Mouse (Mus musculus): ENCODE results near the gene Vmn2r94. TPM values are rescaled to one million over a fixed set of nuclear protein-coding genes. Genes with fewer than 3 reads are reported as not detected.

Vmn2r94 gene
- polyA plus RNA-seq (2016; fragmentation: Nextera tagmentation; extraction: Ambion mirVana) = not detected in 2 replicates

GRCm38 (mm10) chr17:18277656-18278055 is at the start of gene Vmn2r94:
Gene Vmn2r94, minus strand, starts transcription at chr17:18277756.
- no peak within 1 kb of the TSS for H3K9ac ChIP-seq
- ATAC-seq (ENCODE audit: low FRiP score) = no peak
- H3K36me3 ChIP-seq = no peaks in the 10 kb centered on the region
- WGBS = 64% methylated on average over 2 of the region's 2 CpGs
- no peak within 1 kb of the TSS for H3K4me2 ChIP-seq (replicated peaks)
- H3K27ac ChIP-seq = no peak within 1 kb of the TSS
- H3K4me1 ChIP-seq = no peaks in the 10 kb centered on the region
- H3K27me3 ChIP-seq = no peaks in the 10 kb centered on the region
- H3K9me3 ChIP-seq (replicated peaks) = peaks cover 12% of the 10 kb centered on the region
- H3K4me3 ChIP-seq = no peak within 1 kb of the TSS

- Histone ChIP-seq H3K4me1 (no peaks in the 10 kb centered on the region), H3K9me3 (replicated peaks) (peaks cover 3% of the 10 kb centered on the region; the same call in 1 of the 2 replicates), H3K4me3 (no peak overlapping the region), H3K9ac (no peak overlapping the region), H3K36me3 (no peaks in the 10 kb centered on the region), H3K27ac (no peak overlapping the region), H3K4me2 (replicated peaks) (no peak overlapping the region), H3K27me3 (no peaks in the 10 kb centered on the region)
- ATAC-seq (ENCODE audit: low FRiP score) = no peak
- WGBS = 85% methylated on average over 2 of the region's 2 CpGs
Observed at GRCm38 (mm10) chr17:18323031-18323430, 45.5 kb upstream of the Vmn2r94 start.

GRCm38 (mm10) chr17:18297799-18298198 is 20.2 kb upstream of the Vmn2r94 start, which contains the start of gene Vmn2r93:
Gene Vmn2r93, plus strand, starts transcription at chr17:18298099.
- 49% methylated on average over 1 of the region's 1 CpGs for WGBS
- Histone ChIP-seq H3K4me3 (no peak within 1 kb of the TSS), H3K4me2 (replicated peaks) (no peak within 1 kb of the TSS)

DNA sequence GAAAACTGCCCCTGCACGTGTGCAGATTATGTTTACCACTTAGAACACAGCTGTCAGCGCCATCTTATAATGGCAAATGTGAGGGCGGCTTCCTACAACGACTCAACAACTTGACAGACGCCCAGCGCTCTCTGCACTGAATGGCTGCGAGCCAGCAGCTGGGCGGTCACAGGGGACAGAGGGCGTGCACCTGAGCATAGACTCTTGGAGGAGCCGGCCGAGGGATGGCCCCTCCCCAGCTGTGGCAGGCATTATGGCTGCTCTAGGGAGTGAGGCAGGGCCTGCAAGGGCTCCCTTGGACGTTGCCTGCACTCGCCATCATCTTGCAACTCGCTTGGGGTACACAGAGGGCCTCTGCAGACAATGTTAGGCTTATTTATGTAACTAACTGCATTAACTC is 40.6 kb downstream of the Vmn2r94 start:
- Histone ChIP-seq H3K27me3 (no peaks in the 10 kb centered on the region), H3K4me3 (no peak overlapping the region), H3K36me3 (no peaks in the 10 kb centered on the region), H3K9me3 (replicated peaks) (peaks cover 16% of the 10 kb centered on the region; the same call in 1 of the 2 replicates), H3K4me2 (replicated peaks) (no peak overlapping the region), H3K4me1 (no peaks in the 10 kb centered on the region), H3K27ac (no peak overlapping the region), H3K9ac (no peak overlapping the region)
- no peak for ATAC-seq (ENCODE audit: low FRiP score)
- 82% methylated on average over 13 of the region's 14 CpGs for WGBS

More at GRCm38 (mm10) chr17:18297799-18298198, 20.2 kb upstream of the Vmn2r94 start, which contains the start of gene Vmn2r93:
- Histone ChIP-seq H3K27me3 (no peaks in the 10 kb centered on the region), H3K9ac (no peak within 1 kb of the TSS), H3K4me1 (no peaks in the 10 kb centered on the region), H3K27ac (no peak within 1 kb of the TSS), H3K36me3 (no peaks in the 10 kb centered on the region), H3K9me3 (replicated peaks) (0 out of 2 replicates have a peak, but pooled peaks cover 4% of the 10 kb centered on the region)
- no peak for ATAC-seq (ENCODE audit: low FRiP score)

GRCm38 (mm10) chr17:18231996-18232395 is 45.6 kb downstream of the Vmn2r94 start:
- H3K36me3 ChIP-seq = no peaks in the 10 kb centered on the region
- H3K27ac ChIP-seq = no peak overlapping the region
- H3K9me3 ChIP-seq (replicated peaks) = peaks cover 9% of the 10 kb centered on the region; the same call in 1 of the 2 replicates
- H3K4me3 ChIP-seq = no peak overlapping the region
- H3K9ac ChIP-seq = no peak overlapping the region
- no peak for ATAC-seq (ENCODE audit: low FRiP score)
- WGBS = 78% methylated on average over 2 of the region's 2 CpGs
- no peaks in the 10 kb centered on the region for H3K4me1 ChIP-seq
- no peak overlapping the region for H3K4me2 ChIP-seq (replicated peaks)
- no peaks in the 10 kb centered on the region for H3K27me3 ChIP-seq

- H3K36me3 ChIP-seq = no peaks in the 10 kb centered on the region
- ATAC-seq (ENCODE audit: low FRiP score) = no peak
- peaks cover 14% of the 10 kb centered on the region for H3K9me3 ChIP-seq (replicated peaks)
- H3K4me3 ChIP-seq = no peak overlapping the region
- H3K4me2 ChIP-seq (replicated peaks) = no peak overlapping the region
- H3K4me1 ChIP-seq = no peaks in the 10 kb centered on the region
- no peak overlapping the region for H3K27ac ChIP-seq
- H3K9ac ChIP-seq = no peak overlapping the region
- H3K27me3 ChIP-seq = no peaks in the 10 kb centered on the region
Observed at GRCm38 (mm10) chr17:18221300-18221699, 56.3 kb downstream of the Vmn2r94 start.

Other genes with a start within 250 kb of the Vmn2r94 start
- gene Vmn2r124, start 228.3 kb downstream of the Vmn2r94 start, polyA plus RNA-seq (2016; fragmentation: Nextera tagmentation; extraction: Ambion mirVana) = not detected in 2 replicates
- not detected in 2 replicates for gene Vmn2r91, start 192.7 kb downstream of the Vmn2r94 start, polyA plus RNA-seq (2016; fragmentation: Nextera tagmentation; extraction: Ambion mirVana)
- not detected in 2 replicates for gene Vmn2r92, start 125.9 kb downstream of the Vmn2r94 start, polyA plus RNA-seq (2016; fragmentation: Nextera tagmentation; extraction: Ambion mirVana)
- gene Vmn2r93, start 20.3 kb upstream of the Vmn2r94 start, polyA plus RNA-seq (2016; fragmentation: Nextera tagmentation; extraction: Ambion mirVana) = not detected in 2 replicates
- gene Vmn2r95, start 146.3 kb upstream of the Vmn2r94 start, polyA plus RNA-seq (2016; fragmentation: Nextera tagmentation; extraction: Ambion mirVana) = not detected in 2 replicates